Mouse (Mus musculus) Muller cell, postnatal 12 days (primary cell): ENCODE measurements at regions not wholly inside any gene's neighbourhood (a gene's known extent, or its start where the extent isn't known, plus 50 kb on each side); places are given as distances from the start of the nearest gene placed in this dataset.

Source experiments
- DNase-seq: peaks from one replicate; pipeline ENCODE4 v3.0.0-alpha.2; 2015; ENCODE audit errors: inconsistent ontology term

DNA sequence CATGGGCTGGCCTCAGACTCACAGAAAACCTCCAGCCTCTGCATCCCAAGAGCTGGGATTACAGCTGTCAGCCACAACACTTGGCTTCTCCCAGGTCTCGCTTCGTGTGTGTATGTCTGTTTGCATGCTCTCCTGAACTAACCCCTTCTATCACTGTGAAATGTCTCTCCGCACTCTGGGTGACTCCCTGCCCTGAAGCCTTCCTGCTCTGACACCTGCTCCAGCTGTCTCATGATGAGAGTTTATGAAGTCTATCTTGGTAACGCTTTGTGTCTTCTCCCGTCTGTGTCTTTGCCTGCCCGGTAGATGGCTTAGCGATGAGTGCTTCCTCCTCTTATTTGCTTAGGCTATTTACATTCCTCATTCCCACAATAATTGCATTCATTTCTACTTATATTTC is 133.0 kb downstream of the Ndufa10 start:
- no peak for DNase-seq

DNA sequence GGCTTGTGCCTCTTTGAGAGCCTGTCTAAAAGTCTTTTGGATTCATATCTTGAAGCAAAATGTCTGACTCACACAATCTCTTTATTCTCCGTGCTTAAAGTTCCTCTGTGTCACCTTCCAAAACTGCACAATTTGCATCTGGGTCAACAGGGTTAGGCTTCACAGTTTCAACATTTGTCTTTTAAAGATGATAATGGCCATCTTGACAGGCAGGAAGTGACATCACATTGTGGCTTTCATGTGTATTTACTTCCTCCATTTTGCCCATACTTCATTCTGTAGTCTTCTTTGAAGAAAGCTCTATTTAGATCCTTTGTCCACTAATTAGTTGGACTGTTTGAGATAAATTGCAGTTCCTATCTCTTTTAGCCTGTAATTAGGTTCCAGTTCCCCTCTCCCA is 135.1 kb downstream of the Ndufa10 start:
- no peak for DNase-seq

DNA sequence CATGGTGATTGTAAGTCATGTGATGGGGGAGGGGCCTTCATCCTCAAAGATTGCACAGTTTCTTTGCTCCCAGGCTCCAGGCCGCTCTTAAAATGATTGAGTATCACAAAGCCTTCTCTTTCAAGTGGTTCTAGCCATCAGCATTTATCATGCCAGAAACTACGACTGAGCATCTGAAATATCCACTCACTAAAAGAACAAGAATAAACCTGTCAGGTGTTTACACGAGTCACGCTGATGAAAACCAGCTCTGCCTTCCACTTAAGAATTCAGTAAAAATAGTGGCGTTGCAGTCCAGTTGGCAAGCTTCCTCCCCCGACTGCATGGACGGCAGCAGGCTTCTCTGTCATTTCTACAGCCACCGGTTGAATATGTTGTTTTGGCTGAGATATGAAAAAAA is 136.2 kb downstream of the Ndufa10 start:
- no peak for DNase-seq

DNA sequence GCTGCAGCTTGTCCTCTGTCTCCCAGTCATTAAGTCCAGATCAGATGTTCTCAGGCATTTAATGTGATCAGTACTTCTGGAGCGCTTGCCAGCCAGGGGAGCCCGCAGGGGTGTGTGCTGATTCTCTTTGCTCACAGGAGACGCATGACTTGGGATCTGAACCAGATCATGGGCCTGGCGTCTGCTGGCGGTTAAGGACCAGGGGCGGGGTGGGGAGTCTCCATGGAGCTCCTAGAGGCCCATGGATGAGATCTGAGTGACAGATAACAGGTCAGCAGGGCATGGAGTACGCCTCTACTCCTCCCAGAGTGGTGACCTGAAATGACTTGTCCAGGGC is 136.7 kb upstream of the Hdac4 start:
- no peak for DNase-seq

DNA sequence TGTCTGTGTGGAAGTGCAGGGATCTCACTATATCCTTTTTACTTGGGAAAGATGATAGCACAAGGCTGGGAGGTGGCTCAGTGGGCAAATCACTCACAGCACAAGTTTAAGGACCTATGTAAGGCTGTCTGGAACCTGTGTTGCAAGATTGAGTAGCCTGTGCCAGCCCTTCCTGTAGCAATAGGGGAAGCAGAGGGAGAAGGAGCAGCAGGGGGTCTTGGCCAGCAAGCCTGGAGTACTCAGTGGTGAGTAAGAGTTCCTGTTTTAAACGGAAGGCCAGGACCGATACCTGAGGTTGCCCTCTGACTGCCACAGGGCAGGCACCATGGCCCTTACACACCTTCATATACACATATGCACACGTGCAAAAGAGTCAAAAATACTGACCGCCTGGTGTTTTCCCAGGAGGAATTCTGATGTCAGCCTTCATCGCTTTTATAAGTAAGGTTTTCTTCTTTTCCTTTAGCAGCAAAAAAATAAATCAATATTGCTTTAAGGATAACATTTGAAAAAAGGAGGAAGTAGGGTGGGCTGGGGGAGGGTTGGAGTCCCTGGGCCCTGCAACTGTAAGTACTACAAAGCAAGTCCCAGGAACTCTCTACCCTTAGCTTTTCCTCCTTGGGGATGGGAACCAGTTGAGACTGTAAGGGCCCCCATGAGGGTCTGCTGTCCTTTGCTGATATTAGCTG is 136.2 kb upstream of the Hdac4 start:
- DNase-seq, result no peak

DNA sequence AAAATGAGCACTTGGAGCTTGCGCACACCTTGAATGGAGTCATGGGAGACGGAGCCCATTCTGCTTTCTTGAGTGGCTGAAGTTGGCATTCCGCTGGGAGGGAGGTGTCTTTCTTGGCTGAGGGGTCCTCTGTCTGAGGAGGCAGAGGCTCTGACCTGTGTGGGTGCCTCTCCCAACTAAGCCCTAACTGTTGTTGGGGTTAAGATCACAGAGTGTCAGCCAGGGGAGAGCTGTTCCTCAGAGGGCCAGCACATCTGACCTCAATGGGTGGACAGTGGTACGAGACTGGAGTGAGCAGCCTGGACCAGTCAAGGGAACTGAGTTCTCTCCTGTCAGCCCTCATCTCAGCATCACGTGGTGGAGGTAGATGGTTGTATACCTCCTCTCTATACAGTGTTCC is 134.7 kb upstream of the Hdac4 start:
- no peak for DNase-seq

DNA sequence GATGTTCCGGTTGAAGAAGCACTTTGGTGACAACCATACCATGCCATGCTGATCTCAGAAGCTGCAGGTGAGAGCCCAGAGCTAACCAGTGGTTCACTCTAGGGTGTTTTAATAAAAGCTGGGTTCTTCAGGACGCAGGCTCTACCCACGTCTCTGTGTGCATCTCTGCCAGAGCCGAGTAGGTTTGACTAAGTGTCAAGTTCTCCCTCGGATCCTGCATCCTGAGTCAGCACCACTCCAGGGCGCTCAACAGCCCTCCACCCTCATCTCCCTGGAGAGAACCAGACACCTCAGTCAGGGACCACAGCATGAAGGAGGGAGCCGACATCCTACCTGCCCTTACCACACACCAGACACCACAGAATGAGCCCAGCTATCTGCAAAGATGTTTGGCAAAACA is 134.0 kb upstream of the Hdac4 start:
- no peak for DNase-seq

DNA sequence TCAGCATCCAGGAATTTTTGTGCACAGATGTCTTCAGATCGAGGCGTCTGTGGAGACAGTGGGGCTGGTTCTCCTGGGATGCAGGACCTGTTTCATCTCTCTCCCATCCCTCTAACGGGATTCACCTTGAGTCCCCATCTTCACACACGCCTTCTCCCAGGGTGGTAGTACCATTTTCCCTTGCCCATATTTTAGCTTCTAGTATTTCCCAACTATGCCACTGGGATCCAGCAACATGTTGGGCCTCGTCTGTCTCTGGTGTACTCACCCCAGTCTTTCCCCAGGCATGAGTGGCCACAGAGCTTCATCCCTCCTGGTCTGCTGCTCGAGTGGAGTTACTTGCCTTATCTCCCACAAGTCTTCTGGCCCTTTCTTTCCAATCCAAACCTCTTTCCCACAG is 131.6 kb upstream of the Hdac4 start:
- DNase-seq, result no peak

DNA sequence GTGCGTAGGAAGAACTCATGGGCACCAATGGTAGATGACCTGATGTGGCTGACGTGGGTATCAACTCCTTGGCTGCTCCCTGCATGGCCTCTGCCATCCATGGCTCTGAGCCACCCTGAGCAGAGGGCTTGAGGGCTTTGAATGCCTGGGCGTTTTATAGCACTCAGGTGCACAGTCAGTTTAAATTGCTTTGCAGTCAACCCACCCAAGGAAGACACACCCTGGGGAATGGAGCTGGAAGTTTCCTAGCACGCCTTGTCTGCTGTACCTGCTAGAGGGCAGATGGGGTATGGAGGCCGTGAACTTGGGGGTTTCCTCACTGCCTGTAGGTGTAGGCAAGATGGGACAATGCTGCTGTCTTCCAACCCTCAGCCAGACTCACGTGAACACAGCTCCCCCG is 129.8 kb upstream of the Hdac4 start:
- DNase-seq, result no peak

DNA sequence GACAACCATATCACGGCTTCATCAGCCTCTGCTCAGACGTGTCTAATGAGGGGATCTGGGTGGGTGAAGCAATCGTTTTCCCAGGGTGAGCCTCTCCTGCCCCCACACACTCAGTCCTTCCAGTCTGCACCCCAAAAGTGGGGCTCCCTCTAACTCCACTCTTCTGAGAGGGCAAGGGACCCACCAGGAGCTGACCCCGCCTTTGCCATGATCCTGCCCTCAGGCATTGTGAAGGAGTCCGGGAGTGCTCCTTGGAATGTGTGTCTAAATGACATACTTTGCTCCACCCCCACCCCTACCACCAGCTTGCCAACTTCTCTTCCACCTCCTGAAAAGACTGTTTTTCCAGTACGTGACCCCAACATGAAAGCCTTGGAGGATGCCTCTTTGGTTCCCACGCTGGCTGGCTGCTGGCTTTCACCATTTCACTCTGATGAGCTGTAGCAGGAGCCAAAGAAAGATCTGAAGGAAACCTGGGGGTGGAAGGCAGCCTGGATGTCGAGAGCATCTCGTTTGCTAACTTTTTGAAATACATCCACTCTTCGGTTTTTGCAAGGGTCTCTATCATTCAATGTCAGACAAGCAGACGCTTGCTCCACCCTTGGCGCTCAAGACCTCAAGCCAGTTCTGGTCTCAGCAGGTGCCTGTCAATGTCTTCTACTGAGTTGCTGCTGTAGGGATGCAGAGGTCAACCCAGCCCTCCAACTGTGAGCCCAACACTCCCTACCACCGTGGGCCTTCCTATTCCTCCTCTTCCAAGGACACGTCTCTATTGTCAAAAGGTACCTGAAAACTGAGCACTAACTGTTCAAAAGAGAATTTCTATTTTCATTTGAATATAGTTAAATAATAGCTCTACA is 128.8 kb upstream of the Hdac4 start:
- DNase-seq, result peak; percentile 39

DNA sequence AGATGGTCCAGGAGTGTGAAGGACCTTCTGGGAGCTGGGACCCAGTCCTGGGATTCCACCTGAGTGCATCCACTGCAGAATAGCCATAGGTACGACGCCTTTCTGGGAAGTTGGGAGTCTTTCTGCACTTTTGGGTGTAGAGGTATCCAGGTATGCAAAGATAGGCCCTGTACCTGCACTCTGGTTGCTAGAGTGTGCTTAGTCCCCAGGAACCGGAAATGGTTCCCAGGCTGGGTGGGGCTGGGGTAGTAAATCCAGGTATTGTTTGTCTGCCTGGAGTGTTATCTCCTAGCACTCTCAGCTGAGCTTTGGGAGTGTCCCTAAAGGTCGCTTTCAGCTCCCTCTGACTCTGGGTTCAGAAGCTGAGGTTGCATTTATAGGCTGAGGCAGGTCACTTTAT is 121.6 kb upstream of the Hdac4 start:
- DNase-seq, result no peak

DNA sequence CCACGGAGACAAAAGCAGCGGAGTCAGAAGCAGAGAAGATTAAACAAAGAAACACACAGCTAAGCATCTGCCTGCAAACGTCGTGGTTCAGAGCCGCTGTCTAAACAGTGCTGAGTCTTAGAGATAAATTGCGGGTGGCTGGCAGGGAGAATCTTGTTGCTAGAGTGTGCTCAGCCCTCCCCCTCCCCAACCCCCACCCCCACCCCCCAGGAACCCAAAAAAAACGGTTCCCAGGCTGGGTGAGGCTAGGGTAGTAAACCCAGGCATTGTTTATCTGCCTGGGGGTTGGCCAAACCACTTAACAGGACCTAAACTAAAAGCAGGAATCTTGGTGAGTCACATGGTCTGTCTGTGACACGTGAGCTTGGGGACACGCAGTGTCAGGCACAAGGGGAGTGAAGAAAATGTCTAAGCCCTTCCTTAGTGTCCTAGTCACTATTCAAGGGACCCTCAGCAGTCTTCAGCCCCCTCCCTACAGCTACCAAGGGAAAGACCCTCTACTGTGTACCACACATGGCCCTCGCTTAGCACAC is 120.8 kb upstream of the Hdac4 start:
- no peak for DNase-seq

DNA sequence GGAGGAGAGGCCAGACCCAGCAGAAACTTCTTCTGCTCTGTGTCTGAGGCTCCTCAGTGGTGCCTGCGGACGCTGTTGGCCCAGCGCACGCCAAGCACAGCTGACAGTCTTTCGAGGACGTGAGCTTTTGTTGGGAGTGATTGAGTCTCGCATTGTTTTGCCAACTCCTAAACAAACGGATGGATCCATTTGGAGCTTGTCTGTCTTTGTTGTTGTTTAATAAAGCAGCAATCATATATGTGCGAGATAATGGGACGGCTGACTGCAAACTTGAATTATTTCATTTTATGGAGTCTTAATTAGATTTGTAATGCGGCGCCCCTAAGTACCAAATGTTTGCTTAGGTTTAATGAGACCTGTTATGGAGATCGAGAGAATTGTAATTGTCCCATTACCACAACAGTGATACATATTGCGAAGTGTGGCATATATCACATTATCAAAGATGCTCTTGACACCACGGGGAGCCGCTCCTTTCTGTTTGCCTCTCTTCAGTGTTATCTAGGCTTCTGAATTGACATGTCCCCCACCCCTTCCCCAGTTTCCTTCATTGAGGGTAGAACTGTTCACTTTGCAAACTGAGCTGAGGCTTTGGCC is 117.6 kb upstream of the Hdac4 start:
- DNase-seq, result no peak

DNA sequence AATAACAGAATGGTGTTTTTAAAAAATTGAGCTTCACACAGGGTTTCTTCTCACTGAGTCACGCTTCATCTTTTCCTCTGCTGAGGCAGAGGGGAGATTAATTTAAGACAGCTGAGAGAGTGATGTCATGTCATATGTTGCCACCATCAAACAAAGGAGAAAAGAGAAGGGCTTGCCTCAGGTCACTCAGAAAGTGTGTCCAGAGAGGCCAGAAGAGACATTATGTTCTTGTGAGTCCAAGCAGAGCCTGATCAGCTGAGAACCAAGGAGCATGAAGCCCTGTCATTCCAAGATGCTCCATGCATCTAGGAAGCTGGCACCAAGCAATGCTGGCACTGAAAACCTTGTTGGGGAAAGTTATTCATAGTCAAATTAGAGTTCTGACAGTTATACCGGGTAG is 114.4 kb upstream of the Hdac4 start:
- no peak for DNase-seq

DNA sequence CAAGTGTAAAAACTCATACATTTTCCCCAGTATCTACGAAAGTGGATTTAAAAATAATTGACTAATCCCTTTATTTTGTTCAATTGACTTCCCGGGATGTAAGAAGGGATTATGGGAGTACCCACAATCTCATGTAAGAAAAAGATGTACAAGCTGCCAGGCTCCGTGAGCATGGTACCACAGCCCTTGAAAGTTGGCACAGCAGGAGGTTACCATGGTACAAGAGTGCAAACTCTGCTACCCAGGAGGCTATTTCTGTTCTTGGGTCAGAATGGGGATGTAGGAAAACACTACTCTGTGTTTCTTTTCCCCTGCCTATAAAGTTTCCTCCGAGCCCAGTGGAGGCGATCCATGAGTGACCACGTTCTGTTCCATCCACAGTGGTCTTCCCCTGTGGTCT is 113.9 kb upstream of the Hdac4 start:
- no peak for DNase-seq

DNA sequence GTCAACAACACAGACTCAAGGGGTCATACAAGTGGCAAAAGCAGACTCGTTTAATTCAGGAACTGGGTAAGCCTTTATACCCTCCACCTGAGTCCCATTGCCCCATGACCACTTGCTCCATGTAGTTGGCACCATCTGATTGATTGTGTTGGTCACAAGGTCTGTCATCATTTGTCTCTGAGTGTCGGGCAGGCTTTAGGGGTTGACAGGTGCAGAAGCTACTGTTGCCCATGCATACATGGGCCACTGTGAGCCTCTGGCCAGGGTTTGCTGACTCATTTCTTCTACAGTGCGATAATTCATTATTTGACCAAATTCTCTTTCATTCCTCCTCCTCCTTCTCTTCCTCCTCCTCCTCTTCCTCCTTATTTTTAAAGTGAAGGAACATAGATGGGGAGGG is 113.0 kb upstream of the Hdac4 start:
- DNase-seq, result no peak

DNA sequence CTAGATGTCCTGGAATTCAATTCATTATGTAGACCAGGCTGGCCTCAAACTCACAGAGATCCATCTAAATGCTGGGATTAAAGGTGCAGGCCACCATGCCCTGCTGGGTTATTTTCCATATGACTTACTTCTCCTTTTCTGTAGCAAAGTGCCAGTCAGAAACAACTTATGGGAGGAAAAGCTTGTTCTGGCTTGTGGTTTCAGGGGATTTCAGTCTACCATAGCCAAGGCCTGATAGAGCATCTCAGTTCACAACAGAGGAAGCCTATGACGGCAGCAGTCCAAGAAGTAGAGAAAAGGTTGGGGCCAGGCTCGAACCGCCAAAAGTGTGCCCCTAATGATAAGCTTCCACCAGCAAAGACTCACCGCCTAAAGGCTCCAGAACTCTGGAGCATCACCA is 110.5 kb upstream of the Hdac4 start:
- DNase-seq, result no peak

DNA sequence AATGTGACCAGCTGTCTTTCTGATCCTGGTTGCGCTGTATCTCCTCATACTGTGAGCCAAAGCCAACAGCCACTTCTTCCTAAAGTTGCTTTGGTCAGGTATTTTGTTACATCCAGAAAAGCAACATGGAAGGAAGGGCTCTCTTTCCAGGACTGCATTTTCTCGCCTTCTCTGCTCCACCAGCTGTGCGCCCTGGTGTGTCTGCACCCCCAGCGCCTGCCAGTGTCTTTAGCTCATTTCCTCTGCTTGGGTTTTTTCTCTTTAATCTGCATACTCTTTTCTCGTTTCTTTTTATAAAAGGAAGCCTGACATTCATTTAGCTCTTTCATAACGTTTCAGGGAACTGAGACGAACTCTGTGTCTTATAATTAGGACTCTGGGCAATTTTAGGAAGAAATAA is 103.5 kb upstream of the Hdac4 start:
- DNase-seq, result no peak

DNA sequence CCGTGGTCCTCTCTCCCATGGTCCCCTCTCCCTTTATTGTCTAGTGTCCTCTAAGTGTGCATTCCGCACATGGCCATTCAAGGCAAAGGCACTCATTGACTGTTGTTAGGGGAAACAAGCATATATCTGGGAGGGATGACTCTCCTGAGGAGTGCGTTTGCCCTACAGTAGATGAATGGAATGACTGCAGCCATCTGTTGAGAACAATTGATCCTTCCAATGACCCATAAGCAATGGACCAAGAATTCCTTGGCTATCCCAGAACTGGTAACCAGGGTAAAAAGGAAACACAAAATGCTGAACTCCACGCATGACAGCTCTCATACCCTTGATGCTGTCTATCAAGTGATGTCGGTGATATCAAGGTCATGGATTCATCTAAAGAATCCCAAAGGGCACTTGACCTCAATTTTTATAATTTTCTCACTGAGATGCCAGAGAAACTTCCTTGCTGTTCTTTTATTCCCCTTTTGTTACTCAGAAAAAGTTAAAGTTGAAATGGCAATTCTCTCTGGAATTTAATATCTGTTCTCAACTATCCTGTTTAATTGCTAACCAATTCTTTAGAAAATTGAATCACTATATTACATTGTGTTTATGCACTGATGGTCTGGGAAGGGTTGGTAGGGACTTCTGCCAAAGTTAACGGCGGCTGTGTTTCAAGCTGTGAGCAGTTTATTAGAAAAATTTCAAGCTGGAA is 97.3 kb upstream of the Hdac4 start:
- DNase-seq, result peak; percentile 93

DNA sequence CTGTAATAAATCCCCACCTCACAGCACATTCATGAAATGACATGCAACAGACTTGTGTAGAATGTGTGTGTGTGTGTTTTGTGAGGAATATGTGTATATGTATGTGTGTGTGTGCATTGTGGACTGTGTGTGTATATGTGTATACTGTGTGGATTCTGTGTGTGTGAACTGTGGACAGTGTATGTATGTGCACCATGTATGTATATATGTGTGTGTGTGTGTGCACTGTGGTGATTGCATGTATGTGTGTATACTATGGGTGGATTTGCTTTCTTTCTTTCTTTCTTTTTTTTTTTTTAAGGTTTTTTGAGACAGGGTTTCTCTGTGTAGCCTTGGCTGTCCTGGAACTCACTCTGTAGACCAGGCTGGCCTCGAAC is 91.5 kb upstream of the Hdac4 start:
- no peak for DNase-seq

DNA sequence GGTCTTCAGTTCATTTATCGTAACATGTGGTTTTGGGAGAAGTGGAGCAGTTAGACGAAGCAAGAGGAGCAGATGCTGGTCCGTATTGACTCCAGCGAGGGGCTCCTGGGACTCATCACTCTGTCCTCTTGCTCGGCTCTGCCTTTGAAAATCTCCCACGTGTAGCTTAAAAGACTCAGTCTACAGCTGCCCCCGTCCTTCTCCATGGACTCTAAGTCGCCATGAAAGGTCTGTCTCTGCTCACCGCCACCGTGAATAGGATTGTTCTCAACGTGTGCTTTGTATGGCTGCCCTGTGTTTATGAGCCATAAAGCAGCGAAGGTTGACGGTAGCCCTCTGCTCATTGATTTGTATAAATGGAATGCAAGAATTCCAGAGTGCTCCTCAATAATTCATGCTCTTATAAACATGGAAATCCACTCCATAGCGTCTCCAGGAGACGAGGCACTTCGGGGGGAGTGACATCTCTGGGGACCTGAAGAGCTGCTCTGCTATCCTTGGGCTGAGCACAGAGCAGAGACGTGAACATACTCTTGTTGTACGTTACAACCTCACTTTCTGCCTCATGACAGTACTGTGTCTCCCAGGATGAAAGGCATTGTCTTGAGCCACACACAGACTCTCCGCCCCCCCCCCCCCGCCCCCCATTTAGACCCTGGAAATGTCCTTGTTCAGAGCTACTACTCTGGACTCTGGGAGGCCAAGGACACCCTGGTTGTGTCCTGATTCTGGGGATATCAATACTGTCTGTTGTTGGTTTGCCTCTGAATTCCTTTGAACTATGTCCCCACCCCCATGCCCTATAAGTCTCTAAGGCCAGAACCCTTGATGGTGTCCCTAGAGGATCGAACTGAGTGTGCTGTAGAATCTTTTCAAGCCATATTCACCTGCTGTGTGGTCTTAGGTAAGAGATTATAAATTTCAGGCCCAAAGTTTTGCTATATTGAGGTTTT is 90.8 kb upstream of the Hdac4 start:
- DNase-seq, result no peak
